Mouse (Mus musculus): ENCODE results near the gene Gm9821.
A peak's percentile ranks its signal among the peaks of the same experiment; 100 is the strongest.

Gene Gm9821

DNA sequence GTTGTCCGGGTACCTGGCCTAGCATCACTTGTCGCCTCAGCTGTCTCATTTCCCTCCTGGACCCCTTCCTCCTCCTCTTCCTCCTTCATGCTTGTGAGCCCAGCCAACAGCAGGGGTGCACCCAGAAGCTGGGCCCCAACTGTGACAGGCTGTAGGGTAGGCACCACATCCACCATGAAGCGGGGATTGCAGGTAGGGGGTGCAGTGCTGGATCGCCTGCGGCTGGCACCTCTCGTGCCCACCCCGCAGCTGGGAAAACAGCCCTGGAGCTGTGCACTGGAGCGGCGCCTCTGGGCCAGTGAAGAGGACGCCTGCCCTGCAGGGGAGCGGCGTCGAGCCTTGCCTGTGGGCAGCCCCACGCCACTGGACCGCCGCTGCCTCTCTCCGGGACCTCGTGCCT is at the start of gene Gm9821:
Gene Gm9821, plus strand, starts transcription at position 221 of the 400 bp plus-strand sequence.
- no peak for DNase-seq (ENCODE audit: low spot score)

DNA sequence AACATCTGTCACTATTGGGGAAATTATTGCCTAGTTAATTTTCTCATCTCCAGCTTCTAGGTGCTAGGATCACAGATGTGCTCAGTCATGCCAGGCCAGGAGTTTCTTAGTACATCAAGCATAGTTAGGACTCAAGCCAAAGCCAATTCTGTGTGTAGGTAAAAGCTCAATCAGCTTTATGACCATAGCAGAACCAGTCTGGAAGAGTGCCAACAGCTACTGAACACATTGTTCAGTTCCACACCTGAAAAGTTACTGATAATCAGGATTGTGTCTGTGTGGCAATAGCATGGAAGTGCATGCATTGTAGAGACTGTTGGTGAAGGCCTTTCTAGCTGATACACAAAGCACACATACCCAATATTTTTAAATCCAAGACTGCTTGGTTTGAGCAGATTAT is 47.5 kb upstream of the Gm9821 start:
- no peak for DNase-seq (ENCODE audit: low spot score)

DNA sequence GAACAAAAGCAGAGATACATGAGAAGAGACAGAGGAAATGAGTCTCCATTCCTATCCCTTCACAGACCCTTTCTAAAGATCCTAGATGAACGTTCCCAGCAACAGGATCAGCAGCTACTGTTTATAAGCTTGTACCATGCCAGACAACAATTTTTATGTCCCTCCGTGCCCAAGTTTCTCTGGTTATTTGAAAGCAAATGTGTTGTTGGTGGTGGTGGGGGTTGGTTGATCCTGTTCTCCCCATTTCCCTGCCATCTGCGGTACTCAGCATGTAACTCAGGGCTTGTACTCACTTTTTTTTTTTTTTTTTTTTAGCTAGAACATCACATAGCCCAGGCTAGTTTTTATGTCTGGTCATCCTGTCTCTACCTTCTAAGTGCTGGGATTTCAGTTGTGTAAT is 46.4 kb upstream of the Gm9821 start:
- no peak for DNase-seq (ENCODE audit: low spot score)

DNA sequence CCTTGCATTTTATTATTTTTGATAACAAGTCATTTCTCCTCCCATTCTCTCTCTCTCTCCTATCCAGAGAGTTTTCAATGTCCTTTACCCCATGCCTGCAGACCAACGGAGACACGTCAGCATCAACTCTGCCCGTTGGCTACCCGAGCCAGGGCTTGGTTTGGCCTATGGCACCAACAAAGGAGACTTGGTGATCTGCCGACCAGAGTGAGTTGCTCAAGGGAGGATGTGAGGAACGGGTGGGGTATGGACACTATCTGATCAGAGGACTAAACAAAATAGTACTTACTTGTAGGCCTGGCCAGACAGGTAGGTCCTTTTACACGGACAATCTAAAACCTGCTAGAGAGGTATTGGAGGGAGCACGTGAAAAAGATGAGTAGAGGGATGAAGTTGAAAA is 45.1 kb upstream of the Gm9821 start:
- no peak for DNase-seq (ENCODE audit: low spot score)

DNA sequence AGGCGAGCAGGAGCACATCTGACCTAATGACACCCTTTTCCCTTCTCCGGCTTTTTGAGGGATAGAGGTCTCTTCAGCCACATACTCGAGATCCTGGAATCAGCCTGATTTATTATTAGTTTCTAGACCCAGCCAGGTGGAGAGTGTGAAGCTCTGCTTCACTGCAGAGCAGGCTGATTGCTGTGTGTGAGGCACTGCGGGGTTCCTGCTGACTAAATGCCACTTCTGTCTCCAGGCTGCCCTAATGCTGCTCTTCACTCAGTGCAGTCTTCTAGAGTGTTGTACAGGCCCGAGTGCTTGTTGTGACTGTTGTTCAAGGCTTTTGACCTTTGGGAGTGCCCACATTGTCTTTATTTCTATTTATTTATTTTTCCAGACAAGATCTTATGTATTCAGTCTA is 43.2 kb upstream of the Gm9821 start:
- DNase-seq (ENCODE audit: low spot score) = no peak

DNA sequence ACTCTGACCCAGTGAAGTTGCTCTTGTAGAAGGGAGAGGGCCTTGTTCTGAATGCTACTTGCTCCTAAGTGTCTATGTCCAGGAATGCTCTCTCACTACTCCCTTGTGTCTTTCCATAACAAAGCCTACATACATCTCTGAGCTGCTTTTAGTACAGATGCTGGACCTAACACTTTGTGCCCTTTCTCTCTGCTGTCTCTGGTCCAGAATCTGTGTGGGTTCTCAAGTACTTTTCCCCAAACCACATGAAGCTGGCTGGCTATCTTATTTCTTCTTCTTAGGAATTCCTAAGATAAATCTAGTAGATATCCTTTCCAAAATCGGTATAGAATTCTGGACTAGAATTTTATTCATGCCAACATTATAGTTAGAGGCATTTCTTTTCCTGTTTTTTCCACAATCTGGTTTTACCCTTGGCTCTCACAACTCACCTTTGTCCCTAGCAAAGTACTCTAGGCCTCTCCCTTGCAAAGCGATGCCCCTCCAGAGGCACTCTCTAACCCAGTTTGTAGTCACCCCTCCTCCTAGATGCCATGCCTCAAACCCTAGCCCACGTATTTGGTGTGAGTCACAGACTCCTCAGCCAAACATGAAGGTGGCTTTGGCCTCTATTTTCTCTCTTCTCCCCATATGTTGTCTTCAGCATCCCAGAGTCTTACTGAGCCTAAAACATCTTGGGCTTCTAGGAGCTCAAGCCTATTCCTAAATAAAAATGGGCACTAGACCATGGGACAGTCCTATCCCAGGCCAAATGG is 42.2 kb upstream of the Gm9821 start:
- no peak for DNase-seq (ENCODE audit: low spot score)

DNA sequence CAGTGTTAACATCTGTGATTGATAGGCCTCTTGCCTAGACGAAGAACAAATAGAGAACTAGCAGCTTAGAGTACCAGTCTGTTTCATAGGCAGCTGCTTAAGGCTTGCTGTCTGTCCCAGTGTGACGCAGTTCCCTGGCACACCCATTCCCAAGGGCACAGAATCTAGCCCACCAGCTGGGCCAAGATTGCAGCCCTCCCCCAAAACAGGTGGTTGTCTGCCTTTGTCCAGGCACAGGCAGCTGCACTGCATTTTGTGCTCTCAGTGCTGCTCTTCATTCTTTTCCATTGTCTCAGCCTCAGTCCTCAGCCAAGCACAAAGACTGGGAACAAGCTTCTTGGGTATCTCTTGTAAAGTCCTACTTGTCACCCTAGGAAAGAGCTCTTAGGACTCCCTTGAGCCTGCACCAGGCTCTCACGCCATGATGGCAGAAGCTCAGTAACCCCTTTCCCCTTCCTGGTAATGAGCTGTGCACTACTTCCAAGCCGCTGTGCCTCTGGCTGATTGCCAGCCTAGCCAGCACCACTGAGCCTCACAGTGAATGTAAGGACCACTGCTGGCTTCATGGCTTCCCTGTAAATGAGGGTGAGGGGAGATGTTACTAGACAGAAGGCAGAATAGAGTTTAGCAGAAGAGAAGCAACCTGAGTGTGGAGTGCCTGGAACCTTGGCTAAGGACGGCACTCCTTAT is 40.7 kb upstream of the Gm9821 start:
- no peak for DNase-seq (ENCODE audit: low spot score)

DNA sequence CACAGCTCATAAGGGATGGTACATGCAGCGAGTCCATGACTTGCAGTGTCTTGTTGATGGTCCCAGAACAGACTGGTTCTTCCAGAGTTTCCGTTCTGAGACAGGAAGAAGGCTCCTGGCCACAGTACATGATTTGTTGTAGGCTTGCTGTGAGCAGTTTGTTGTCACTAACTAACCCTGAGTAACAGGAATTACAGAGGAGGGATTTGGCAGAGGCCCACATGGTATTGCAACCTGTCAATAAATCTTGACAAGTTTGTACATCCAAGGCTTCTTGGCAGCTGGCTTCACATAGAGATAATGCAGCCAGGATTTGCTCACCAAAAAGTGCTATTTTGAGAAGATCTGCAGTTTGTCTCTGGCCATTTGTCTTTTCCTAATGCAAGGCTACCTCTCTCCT is 39.4 kb upstream of the Gm9821 start:
- DNase-seq (ENCODE audit: low spot score) = no peak

DNA sequence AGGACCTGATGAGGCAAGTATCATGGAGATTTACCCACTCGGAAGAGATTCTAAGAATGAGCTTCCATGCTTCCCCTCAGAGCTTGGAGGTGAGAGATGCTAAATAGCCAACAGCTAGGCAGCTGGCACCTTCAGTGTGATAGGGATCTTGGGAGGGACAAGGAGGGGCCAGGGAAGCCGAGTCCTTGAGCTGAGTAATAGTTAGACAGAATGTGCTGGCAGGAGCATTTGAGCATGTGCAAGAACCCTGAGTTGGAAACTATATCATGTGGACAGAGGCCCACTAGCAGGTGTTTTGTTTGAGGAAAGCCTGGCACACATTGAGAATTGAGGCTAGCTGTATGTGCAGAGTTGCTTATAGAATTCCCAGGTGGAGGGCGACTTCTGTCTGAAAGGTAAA is 32.9 kb upstream of the Gm9821 start:
- DNase-seq (ENCODE audit: low spot score) = no peak

DNA sequence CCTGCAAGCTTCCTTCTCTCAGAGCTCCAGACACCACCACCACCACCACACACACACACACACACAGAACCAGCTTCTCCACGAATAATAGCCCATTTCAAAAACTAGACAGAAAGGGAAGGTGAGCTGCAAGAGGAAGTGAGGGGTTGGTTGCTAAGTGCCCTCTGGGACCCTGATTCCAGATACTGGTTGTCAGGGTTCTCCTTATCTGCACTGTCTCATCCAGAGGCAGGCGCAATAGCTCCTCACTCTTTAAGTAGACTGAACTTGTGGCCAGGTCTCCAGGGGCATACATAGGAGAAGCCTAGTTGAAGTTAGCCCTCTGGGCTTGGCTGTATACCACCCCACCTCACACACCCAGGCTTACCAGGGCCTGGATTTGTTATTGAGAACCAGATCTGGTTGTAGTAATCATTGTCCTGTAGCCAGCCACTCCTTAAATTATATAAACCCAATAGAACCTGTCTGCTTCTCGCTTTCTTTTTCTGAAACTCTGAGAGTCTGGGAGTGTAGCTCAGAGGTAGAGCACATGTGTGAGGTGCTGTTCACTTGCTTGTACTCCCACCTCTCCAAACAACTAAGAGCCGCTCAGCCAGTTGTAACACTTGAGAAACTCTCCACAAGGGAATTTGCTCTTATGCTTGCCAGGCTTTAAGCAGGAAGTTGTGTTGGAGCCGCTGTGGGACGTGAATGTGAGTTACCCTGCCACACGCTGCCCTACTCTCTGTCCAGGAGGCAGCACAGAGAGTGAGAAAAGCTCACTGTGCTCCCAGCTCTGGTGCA is 32.0 kb upstream of the Gm9821 start:
- no peak for DNase-seq (ENCODE audit: low spot score)

DNA sequence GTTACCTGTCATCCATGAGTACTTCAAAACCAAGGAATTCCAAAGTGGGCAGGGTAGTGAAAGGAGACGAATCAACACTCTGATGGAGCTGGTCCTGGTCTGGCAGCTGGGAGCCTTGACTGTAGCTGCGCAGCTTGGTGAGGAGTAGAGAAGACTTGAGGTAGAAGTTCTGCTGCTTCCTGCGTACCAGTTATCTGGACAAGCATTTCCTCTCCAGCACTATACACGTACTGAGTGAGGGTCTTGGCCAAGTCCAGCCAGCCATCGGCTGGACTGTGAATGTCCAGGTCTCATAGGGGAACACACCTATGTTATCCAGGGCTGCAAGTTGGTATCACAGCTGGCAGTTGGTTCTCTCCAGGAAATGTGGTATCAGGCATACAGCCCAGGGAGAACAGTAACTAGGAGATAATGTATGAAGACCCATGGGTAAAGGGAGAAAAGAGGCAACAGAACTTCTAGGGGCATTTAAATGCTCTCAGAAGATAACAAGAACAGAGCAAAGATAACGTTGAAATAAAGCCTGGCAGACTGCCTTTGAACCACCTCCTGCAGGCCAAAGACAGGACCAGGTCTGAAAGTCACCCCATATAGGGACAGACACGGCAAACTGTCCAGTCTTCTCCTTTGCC is 29.0 kb upstream of the Gm9821 start:
- DNase-seq (ENCODE audit: low spot score) = no peak

DNA sequence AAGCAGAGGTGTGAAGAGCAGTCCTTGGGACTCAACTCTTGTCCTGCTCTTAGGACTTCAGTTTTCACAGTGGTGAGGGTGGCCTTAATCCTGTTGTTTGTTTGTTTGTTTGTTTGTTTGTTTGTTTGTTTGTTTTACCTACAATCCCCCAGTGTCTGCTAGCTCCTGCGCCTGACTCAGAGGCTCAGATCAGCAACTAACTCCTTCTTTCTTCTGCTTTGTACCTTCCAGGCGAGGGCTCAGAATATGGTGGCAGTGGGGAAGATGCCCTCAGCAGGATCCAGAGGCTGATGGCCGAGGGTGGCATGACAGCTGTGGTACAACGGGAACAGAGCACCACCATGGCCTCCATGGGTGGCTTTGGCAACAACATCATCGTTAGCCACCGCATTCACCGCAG is 28.4 kb upstream of the Gm9821 start:
- DNase-seq (ENCODE audit: low spot score) = no peak

DNA sequence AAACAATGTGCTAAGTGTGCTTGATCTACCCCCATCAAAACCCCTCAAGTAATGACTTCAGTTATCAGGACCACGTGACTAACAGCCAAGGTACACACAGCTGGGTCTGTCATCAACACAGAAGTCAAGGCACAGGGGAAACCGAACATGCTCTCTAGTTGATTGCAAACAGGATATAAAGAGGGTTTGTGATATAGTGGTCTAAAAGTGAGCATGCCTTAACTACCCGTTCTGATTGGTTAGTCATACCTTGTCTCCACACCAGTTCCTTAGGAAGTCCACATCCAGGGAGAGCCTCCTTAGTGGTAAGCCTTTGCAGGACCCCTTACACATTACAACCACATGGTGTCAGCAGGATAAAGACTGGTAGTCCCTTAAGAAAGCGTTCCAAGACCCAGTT is 25.4 kb upstream of the Gm9821 start:
- DNase-seq (ENCODE audit: low spot score) = no peak

DNA sequence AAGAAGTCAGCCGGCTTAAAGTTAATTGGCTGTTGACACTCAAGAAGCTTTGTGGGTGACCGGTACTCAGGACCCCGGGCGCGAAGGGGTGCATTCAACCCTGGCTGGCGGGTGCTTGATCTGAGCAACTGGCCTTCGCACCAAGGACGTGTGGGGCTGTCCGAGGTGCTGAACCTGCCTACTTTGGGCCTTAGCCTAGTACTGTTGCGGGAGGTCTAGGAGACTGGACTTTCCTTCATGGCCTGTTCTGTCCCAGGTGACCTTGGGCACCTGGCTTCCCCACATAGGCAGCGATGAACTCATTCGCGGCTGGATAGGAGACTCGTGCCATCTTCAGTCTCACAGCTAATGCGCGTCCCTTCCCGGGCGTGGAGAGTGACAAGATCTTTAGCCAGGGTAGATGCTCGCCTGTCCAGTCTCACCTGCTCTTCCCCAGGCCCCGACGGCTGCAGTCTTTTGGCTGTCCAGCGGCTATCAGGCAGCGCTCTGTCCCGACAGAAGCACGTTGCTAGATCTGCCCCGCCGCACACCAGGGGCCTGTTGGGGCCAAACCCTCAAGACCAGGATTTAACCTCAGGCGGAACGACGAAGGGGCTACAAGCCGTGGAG is 24.2 kb upstream of the Gm9821 start:
- peak; percentile 86 for DNase-seq (ENCODE audit: low spot score)

DNA sequence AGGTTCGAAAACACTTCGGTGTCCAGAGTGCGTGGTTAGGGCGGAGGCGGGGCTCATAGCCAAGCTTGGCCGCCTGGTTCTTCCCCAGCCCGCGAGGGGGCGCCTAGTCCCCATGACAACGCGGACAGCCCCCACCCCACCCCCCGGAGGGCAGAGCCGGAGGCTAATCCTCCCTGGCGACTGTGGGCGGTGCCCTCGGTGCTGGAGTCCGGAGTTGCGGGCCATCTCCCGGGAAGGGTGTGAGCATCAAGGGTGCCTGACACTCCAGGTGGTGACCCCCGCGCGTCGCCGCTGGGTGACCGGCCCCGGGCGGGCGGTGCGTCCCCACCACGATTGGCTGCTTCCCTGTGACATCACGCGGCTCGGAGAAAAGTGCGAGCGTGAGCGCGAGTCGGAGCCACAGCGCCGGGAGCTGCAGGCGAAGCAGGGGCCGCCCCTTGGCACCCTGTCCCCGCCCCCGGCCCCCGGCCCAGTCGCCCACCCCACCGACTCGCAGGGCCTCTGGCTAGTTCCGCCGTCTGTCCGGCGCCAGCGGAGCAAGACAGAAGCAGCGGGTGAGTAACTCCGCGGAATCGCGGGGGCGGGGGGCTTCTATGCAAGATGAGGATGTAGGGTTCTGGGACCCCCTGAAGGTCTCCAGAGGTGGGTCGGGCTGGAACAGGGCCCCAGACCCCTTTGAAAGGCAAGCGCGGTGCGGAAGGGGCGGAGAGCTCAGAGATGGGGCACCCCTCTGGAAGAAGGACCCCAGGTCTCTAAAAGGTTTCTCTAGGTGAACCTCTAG is 23.5 kb upstream of the Gm9821 start:
- DNase-seq (ENCODE audit: low spot score) = peak; percentile 81

DNA sequence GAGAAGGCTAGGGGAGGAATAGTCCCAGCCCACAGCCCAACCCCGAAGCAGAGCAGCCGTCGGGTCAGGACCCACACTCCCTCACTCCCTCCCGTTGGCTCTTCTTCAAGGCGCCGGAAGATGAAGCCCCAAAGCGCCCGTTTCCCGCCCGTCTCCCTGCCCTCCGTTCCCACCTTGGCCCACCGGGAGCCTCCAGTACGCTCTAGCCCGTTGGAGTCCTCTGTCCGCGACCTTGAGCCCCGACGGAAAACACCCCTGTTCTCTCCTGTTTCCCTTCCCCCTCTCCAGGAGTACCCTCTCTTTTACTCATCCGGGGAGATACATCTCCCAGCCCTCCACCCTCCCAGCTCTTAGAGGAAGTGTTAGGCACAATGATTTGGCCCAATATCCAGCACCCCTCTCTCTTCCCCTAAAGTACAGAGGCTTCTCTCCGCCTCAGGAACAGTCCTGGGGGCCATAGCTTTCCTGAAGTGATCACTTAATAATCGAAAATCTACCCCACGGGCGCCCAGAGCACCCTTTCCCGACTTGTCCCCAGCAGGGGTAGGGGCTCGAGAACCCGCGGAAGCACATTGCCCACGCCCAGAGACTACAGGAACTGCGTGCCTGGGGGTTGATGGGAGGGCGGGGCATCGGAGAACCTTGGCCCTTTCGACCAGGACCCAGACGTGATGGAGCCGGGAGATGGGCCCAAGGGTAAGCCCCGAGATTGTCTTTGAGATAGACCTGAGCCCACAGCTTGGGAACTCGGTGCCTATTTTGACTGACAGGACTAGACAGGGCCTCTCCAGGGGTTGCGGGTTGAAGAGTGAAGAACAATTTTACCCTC is 22.7 kb upstream of the Gm9821 start:
- peak; percentile 23 for DNase-seq (ENCODE audit: low spot score)

DNA sequence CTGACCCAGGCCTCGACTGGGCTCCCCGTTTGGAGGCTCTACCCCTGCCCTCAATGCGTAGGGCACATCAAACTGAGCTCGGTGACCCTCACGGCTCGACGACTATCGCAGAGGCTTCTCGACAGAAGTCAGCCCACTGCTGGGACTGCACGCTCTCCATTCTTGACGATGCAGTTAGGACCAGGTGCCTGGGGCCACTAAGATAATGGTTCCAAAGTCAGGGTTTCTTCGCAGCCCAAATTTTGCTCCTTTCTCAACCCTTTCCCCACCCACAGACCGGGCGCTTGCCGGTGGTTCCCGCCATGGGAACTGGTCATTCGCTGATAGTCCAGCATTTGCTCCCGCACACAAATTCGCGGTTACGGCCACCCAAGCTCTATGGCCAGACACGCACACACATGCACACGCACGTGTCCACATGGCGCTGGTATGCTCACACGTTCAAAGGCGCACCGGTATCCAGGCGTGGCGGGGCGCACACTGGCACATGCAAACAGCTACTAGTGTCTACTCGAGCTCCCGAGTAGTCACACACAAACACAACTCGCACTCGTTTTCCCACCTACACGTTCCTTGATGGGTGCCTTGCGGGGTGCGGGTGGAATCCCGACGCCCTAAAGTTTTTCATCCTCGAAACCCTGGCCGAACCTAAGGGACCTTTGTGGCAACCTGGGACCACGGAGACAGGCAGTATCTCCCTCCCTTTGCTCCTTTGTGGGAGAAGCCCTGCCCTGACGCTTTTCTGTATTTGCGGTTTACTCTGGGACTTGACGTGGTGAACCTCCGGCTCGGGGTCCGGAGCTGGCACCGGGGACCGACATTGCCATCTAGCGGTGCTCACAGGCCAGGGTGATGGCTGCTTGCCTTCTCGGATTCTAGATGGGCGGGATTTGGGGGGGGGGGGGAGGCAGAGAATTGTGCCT is 21.8 kb upstream of the Gm9821 start:
- peak; percentile 90 for DNase-seq (ENCODE audit: low spot score)

DNA sequence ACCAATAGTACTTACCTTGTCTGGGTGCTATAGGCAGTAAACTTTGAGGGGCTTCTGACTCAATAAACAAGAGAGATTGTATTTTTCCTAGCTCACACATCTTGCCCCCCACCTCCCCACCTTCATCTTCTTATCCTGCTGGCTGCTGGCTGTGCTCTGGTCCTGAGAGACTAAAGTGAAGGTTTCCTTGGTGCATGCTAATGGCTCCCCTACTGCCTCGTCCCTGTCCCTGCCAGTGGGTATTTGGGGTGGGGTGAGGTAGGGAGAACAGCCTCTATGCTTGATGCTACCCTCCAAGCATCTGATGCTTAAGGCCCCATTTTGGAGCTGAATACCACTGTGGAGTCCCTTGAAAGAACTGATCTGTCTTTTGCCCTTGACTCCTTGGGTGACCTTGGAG is 20.8 kb upstream of the Gm9821 start:
- DNase-seq (ENCODE audit: low spot score) = no peak

DNA sequence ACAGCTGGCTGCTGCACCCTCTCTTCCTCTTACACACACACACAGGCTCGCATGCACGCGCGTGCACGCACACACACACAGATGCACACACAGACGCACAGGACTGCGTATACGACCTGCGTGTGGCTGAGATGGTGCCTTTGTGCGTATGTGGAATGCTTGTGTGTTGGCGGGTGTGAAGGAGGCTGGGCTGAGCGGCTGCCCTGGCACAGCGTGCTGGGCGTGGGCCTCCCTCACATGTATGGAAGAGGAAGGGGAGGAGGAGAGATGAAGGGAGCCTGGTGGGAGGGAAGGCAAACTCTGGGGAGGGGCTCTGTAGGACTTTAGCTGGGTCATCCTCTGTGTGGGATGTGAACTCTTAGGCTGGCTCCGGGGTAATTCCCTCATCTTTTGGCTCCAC is 20.1 kb upstream of the Gm9821 start:
- no peak for DNase-seq (ENCODE audit: low spot score)

All from embryo, embryonic 10 days (tissue).